Mouse (Mus musculus) kidney, postnatal 36 days (tissue): ENCODE results near the gene Sox14.

Experiments
- DNase-seq, 2 experiments: peaks; one replicate each; pipeline ENCODE4 v3.0.0; 2021 to 2022; ENCODE audit warnings: mixed read lengths in 2 of 2

Gene Sox14

DNA sequence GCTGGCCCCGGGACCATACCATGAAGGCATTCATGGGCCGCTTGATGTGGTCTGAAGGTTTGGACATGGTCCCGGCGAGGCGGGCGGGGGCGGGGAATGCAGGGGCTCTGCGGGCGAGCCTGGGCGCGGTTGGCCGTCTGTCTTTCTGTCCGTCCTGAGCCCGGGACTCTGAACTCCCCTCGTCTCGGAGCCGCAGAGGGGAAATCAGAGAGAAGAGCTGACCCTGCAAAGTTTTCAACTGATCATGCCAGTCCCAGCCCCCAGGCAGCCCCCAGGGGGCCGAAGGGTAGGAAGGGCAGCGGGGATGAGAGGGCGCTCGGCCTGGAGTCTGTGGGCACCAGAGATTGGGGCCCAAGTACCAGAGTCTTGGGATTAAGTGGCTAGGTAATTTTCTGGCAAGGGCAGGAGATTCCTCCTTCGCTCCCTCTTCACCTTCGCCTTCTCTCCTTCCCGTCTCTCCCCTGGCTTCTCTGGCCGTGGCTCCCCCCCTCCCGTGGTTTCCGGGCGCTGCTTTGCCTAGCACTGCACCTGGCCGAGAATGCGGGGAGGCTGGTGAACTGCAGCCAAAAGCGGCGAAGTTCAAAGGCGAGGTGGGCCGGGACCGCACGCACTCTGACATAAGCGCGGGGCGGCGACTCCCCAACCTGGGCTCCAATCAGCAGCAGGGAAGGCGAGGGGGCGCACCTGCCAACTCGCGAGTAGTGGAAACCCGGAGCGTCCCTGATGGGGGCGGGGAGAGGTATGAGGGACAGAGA is at the start of gene Sox14:
Gene Sox14 (minus strand): TSS at position 553 of the 755 bp plus-strand sequence.
- no peak for DNase-seq

DNA sequence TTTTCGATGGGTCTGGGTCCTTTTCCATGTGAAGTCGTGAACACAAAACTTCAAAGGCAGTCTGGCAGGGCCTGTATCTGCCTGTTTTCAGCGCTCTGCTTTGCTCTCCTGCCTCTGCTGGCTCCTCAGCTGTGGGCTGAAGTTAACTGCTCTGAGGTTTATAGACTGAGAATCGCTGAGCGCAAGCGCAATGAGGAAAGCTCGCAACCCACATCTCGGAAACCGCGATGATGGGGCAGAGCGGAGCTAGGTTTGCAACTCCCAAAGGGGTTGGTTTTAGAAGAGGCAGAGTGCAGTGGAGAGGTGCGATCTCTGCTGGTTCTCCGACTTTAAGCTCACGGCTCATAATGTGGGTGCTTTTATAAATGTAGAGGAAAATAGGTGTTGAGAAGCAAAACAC is 3.3 kb upstream of the Sox14 start:
- DNase-seq, result no peak

DNA sequence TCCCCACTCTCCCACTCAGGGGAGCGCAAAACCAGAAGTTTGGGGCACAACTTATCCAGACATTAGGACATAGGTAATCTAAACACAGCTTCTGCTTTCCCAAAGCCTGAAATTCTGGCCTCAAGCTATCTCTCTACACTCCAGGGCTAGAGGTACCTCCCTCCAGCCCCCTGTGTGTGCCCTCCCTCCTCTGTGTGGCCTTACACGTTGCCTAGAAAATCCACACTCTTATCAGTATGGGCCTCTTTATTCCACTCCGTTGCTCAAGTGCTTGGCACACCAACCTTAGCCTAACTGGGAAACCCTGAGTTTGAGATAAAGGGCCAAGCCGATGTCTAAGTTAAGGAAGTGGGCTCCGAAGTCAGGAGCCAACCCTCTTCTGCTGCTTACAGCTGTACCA is 2.6 kb upstream of the Sox14 start:
- DNase-seq, result no peak

- DNase-seq, result no peak
Measured at GRCm38 (mm10) chr9:99877056-99877546, 1.1 kb upstream of the Sox14 start.

DNA sequence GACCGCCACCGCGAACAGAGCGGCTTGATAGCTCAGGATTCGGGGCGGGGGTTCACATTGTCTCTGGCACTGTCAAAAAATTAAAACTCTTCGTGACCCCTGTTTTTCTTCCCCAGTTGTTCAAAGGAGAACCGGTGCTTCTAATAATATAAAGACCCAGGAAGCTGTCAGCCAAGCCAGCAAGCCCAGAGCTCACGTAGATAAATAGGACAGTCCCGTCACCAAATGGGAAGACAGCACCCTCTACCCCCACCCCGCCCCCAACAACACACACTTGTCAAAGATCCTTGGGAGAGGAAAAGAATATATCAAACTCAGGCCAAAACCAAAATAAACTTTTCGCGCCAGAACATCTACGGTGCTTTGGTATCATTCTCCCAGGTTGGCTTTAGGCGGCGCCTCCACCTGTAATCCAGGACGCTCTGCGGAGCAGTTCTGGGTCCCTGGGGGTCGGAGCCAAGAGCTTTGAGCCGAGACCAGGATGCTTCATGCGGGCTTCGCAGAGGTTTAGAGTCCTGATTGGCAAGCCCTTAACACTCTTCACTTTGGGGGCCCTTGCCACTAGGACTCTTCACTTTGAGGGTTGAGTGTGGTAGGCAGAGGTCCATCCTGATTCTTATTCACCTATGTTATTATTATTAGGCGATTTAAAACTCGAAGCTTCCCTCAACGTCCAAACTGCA is 544 bp upstream of the Sox14 start:
- no peak for DNase-seq

- DNase-seq, result no peak
Measured at GRCm38 (mm10) chr9:99874735-99875617, 994 bp downstream of the Sox14 start.

- DNase-seq, result no peak
Measured at GRCm38 (mm10) chr9:99873721-99874120, 2.2 kb downstream of the Sox14 start.

GRCm38 (mm10) chr9:99873116-99873620 is 2.8 kb downstream of the Sox14 start:
- no peak for DNase-seq

DNA sequence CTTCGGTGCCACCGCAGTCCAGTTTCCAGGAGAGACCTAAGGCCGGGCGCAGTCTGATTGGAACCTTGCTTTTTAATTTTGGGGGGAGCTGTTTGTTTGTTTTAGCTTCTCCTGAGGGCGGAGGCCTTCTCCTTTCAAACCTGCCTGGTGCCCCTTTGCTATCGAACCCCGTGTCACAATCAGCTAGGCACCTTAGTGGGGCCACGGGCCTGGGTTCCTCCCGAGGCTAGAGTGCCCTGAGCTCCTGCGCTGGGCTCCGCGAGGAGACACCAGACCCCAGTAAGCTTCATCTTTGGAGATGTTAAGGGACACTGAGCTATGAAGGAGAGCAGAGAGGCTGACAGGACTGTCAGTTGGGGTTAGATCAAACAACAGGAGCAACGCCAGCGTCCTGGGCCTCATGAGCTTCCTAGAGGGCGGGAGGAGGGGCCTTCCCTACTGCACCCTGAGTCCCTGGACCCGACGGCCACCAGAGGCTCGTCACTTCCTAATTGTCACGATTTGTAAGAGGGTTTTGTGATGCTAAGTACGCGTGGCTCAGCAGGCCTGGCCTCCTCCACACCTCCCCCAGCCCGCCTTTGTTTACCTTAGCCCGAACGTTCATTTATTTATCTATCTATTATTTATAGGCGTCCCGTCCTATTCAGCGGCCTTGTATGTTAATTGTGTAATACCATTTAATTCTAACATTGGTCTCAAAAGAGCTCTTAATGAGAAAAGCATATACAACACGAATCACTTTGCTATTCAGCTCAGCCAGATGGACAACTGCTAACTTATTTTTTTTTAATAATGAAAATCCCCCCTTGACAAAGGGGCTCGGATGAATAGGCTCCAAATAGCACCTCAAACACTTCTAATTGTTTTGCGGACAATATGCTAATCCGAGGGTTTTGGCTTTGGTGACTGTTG is 3.5 kb downstream of the Sox14 start:
- no peak for DNase-seq

- DNase-seq, result no peak
Measured at GRCm38 (mm10) chr9:99871556-99872203, 4.3 kb downstream of the Sox14 start.

- DNase-seq, result no peak
Measured at GRCm38 (mm10) chr9:99870780-99871555, 5.0 kb downstream of the Sox14 start.

DNA sequence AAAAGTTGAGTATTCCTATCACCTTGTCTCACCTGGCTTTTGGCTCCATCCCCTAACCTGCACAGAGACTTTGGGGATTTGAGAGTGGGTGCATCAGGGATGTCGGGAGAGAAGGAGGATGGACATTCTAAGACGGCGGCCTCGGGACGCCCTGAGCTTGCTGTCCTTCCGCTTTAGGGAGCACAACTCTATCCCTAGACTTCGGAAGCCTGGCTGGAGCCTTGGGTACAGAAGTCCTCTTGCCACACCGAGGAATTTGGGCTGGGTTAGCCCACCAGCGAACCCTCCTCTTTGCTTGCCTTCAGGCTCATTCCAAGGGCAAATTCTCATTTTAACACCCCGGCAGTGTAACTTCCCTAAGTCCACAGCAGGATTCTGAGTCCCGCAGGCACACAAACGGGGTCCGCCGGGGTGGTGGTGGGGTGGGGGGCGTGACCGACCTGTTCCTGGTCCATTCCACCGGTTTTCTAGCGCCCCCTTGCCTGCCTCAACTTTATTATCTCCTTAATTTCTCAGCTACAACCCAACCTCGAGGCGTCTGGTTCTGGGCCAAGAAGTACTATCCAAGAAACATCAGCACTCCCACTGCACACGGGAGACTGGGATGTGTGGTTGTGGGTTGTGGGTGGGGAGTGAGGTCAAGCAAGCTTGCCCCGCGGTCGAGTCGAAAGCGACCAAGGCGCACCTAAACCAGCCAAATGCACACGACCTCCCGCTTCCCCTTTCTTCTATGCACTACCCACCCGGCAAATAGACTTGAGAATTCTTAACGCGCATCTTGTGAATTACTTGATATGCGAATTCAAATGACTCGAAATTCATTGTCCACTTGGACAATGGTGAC is 5.8 kb downstream of the Sox14 start:
- DNase-seq, result no peak

- no peak for DNase-seq
Measured at GRCm38 (mm10) chr9:99869275-99869674, 6.7 kb downstream of the Sox14 start.

DNA sequence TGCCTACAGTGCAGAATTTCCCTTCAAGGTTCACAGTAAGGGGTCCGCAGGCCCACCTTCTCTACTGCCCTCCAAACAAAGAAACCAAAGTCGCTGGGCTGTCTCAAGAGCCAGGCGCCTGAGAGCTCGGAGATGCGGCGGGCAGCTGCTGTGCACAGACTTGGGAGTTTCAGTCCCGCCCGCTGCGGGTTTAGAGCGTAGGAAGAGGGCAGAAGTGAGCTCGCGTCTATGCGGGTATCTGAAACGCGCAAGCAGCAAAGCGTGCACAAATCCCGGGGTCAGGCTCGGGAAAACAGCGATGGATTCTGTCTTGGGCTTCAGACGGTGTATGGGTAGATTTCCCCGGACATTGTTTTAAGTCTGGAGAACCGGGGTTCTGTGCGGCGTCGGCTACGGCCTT is 7.4 kb downstream of the Sox14 start:
- peak in 1 of 2 experiments; percentile 32 for DNase-seq

DNA sequence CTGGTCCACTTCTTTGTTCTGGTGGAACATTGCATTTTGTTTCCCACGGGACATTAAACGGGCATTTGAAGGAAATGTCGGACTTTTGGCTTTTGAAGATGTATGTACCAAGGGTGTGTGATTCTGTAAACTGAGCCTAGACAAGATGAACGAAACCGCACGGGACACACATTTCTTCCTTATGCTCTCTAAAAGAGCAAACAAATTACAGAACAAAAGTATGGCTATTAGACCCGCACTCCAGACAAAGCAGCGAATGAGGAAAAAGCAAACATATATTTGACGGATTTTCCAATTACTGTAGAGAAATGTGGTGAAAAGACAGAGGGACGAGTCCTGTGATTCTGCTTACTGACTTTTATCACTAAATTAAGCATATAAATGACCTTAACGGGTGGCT is 7.9 kb downstream of the Sox14 start:
- DNase-seq, result no peak

DNA sequence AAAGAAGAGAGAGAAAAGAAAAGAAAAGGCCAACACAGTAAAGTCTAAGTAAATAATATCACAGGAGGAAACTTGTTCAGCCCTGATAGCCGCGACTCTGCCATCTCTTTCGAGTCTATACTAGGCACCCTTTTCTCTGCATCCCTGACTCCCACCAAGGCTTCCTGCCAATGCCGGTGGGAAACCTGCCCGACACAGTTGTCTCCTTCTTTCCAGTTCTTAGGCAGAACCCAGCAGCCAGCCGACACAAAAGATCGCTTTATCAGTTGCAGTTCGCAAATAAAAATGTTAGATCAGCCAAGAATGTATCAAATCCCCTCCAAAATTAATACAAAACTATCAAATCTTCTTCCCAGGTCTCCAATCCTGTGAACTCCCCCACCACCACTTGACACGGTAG is 13.0 kb downstream of the Sox14 start:
- no peak for DNase-seq

- no peak for DNase-seq
Measured at GRCm38 (mm10) chr9:99854486-99854885, 21.5 kb downstream of the Sox14 start.

GRCm38 (mm10) chr9:99853356-99853755 is 22.6 kb downstream of the Sox14 start:
- no peak for DNase-seq

GRCm38 (mm10) chr9:99850354-99850753 is 25.6 kb downstream of the Sox14 start:
- no peak for DNase-seq

GRCm38 (mm10) chr9:99848327-99848726 is 27.6 kb downstream of the Sox14 start:
- no peak for DNase-seq
